16 mouse cellular contexts compared by ENCODE assay signal in genomic region chr9:37242764-37243163, GRCm38 (mm10).
"Had no signal": no experiment of that assay in that cellular context is flagged by ENCODE, and none has a peak within 500 bp of the region (broad histone marks: within the 10 kb centered on the region; RNA-seq: fewer than 3 reads in every experiment).

No protein-coding gene starts in this region.

- H3K36me3 ChIP-seq: lung, embryonic 15.5 days; midbrain, embryonic 12.5 days; midbrain, embryonic 15.5 days; neural tube, embryonic 12.5 days; neural tube, embryonic 15.5 days had no signal

- H3K4me3 ChIP-seq: layer of hippocampus, adult 2 months; lung, embryonic 15.5 days; midbrain, embryonic 12.5 days; midbrain, embryonic 15.5 days; neural tube, embryonic 12.5 days; neural tube, embryonic 15.5 days had no signal

- DNase-seq: kidney, adult 2 months; kidney, postnatal 25 days; layer of hippocampus, adult 9-11 months; lung, adult 18-20 months; lung, postnatal 10 days; thymus, adult 18-20 months; thymus, postnatal 36 days had no signal

- ATAC-seq: intestine, postnatal 0 days; midbrain, embryonic 15.5 days had no signal

- H3K27ac ChIP-seq: kidney, postnatal 0 days; layer of hippocampus, adult 2 months; liver, embryonic 14.5 days; lung, embryonic 15.5 days; midbrain, embryonic 12.5 days; midbrain, embryonic 15.5 days; neural tube, embryonic 12.5 days; neural tube, embryonic 15.5 days had no signal
